Mouse (Mus musculus) CH12.LX (cell line): ENCODE results near the gene Zfand4.

ENCODE experiments used
- CTCF ChIP-seq, 2 experiments: IDR thresholded peaks in 1 of 2; conservative IDR thresholded peaks in 1 of 2; 2 replicates each; pipeline ENCODE4 v1.5.1; 2011 to 2012; ENCODE audit warnings: low read depth in 2 of 2, low read length in 2 of 2, improper control_type of control experiment in 1 of 2, inconsistent platforms in 1 of 2, mild to moderate bottlenecking in 1 of 2, moderate library complexity in 1 of 2
- E2F4 ChIP-seq: IDR thresholded peaks from 2 replicates; pipeline ENCODE4 v1.6.1; 2011; ENCODE audit warnings: low read depth, low read length, improper control_type of control experiment; ENCODE audit not compliant: insufficient replicate concordance
- EP300 ChIP-seq: IDR thresholded peaks from 2 replicates; pipeline ENCODE4 v1.6.1; 2011; ENCODE audit warnings: low read length, improper control_type of control experiment
- NRF1 ChIP-seq: IDR thresholded peaks from 2 replicates; pipeline ENCODE4 v1.6.1; 2014; ENCODE audit warnings: low read depth, mild to moderate bottlenecking, inconsistent platforms, low read length, improper control_type of control experiment, moderate library complexity
- POLR2A ChIP-seq: IDR thresholded peaks from 2 replicates; pipeline ENCODE4 v1.6.1; 2011; ENCODE audit warnings: low read depth, mild to moderate bottlenecking, improper control_type of control experiment, low read length

DNA sequence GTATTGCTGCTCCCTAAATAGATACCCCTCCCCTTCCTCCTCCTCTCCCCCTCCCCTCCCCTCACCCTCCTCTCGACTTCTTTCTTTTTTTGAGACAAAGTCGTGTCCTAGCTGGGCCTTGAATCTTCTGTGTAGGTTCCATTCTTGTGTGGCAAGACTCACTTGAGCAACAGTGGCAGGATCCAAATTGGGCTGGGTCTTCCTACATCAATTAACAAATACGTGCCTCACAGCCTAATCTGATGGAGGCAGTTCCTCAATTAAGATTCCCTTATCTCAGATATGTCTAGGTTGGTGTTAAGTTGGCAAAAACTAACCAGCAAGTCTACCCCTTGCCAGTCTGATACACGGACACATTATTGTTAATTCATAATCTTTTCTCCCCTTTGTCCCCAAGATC, 11.7 kb downstream of the Zfand4 start:
- no peak for TF ChIP-seq EP300
- no peak for TF ChIP-seq POLR2A
- TF ChIP-seq CTCF (conservative IDR thresholded peaks at IDR 0.05 in 1 of 2, IDR thresholded peaks at IDR 0.05 in 1 of 2; ENCODE audit: low read depth in 2 of 2, low read length in 2 of 2), result no peak
- no peak for TF ChIP-seq E2F4
- TF ChIP-seq NRF1, result no peak
